Mouse (Mus musculus) kidney, adult 2 months (tissue): ENCODE measurements around the gene Polr2e. TPM values are rescaled to one million over a fixed set of nuclear protein-coding genes. Genes with fewer than 3 reads are reported as not detected.

Source experiments
- DNase-seq: peaks from one replicate; pipeline ENCODE4 v3.0.0; 2021
- H3K27ac ChIP-seq: fragments of 200-500 bp; 2 replicates; pipeline ENCODE4 v1.5.1; 2012; ENCODE audit warnings: low read depth, low read length, control low read depth, inconsistent platforms; ENCODE audit not compliant: insufficient read depth
- H3K27me3 ChIP-seq: fragments of 200-500 bp; replicated peaks from 2 replicates; pipeline ENCODE4 v1.6.1; 2012; ENCODE audit warnings: mild to moderate bottlenecking, moderate library complexity, low read length, inconsistent platforms; ENCODE audit not compliant: control insufficient read depth, insufficient read depth
- H3K36me3 ChIP-seq: fragments of 200-500 bp; 2 replicates; pipeline ENCODE4 v1.6.1; 2012; ENCODE audit warnings: mild to moderate bottlenecking, moderate library complexity, low read length, inconsistent platforms; ENCODE audit not compliant: control insufficient read depth, insufficient read depth
- H3K4me1 ChIP-seq: fragments of 200-500 bp; 2 replicates; pipeline ENCODE4 v1.6.1; 2011; ENCODE audit warnings: low read length; ENCODE audit not compliant: control insufficient read depth, insufficient read depth
- H3K4me3 ChIP-seq: fragments of 200-500 bp; 2 replicates; pipeline ENCODE4 v1.5.1; 2011; ENCODE audit warnings: mild to moderate bottlenecking, low read depth, low read length, control low read depth; ENCODE audit not compliant: insufficient read depth
- CTCF ChIP-seq: fragments of 200-500 bp; conservative IDR thresholded peaks from 2 replicates; pipeline ENCODE4 v1.5.1; 2011; ENCODE audit warnings: low read depth, mild to moderate bottlenecking, control low read depth, low read length, moderate library complexity, mixed read lengths; ENCODE audit not compliant: insufficient read depth, insufficient read length
- POLR2A ChIP-seq: fragments of 200-500 bp; IDR thresholded peaks from one replicate; pipeline ENCODE4 v1.6.1; 2011; ENCODE audit warnings: low read depth, low read length, control low read depth
- WGBS: fragments of 180-500 bp; shearing (Covaris S2); methylation state at CpG from one replicate; pipeline ENCODE4 v1.1.7; 2018; 5-methylcytosine and 5-hydroxymethylcytosine counted together
- polyA plus RNA-seq: library from polyadenylated mRNA; depleted of rRNA; stranded (reverse); fragments of >200 nt; gene quantifications from 2 replicates; pipeline ENCODE4 v1.2.3, GENCODE M21; 2012

Gene Polr2e
- polyA plus RNA-seq, 1 experiment, result 235 TPM

GRCm38 (mm10) chr10:80078366-80078765 lies 38.8 kb upstream of the Polr2e start:
- H3K36me3 ChIP-seq, result no peaks in the 10 kb centered on the region
- H3K4me3 ChIP-seq, result no peak overlapping the region
- no peak for DNase-seq

DNA sequence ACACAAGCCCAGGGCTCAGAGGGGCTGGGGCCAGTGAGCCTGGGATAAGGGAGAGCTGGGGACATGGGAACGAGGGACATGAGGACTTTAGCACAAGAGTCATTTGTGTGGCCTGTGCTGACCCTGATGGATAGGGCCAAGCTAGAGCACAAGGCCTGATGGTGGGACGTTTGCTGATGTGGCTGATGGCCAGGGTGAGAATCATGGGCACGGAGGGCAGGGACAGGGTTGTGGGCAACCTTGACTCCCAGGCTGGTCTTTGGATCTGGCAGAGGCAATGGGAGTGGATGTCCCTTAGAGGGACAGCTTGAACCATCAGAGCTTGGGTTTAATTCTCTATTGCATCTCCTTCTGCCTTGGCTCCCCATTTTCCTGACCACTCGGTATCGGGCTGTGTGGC lies 37.7 kb upstream of the Polr2e start:
- no peak for DNase-seq
- Histone ChIP-seq H3K27ac (no peak overlapping the region), H3K36me3 (no peaks in the 10 kb centered on the region), H3K4me3 (no peak overlapping the region), H3K27me3 (no peaks in the 10 kb centered on the region), H3K4me1 (peaks cover 21% of the 10 kb centered on the region)
- WGBS, result 89% methylated on average over 5 of the region's 5 CpGs
- TF ChIP-seq CTCF (no peak), POLR2A (no peak)

More at GRCm38 (mm10) chr10:80078366-80078765, 38.8 kb upstream of the Polr2e start:
- TF ChIP-seq CTCF, result no peak
- no peak for TF ChIP-seq POLR2A
- Histone ChIP-seq H3K27me3 (no peaks in the 10 kb centered on the region), H3K4me1 (peaks cover 12% of the 10 kb centered on the region), H3K27ac (no peak overlapping the region)
- 97% methylated on average over 1 of the region's 1 CpGs for WGBS

DNA sequence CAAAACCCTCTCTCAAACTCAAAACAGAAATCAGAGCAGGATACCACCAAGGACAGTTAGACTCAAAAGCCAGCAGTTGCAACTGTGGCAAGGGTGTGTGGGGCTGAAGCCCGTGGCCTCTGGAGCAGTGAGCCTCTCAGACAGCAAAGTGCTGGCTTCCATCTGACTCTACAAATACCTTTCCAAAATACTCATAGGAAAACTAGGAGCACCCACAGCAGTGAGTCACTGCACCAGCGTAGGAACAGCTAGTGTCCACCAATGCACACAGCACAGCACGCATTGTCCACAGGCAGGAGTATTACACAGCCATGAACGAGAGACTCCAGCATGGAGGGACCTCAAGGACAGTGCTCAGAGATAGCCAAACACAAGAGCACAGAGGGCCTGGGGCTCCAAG lies 36.8 kb upstream of the Polr2e start:
- DNase-seq, result no peak
- H3K4me1 ChIP-seq, result peaks cover 30% of the 10 kb centered on the region
- H3K27me3 ChIP-seq, result no peaks in the 10 kb centered on the region
- WGBS, result 97% methylated on average over 4 of the region's 4 CpGs
- TF ChIP-seq POLR2A, result no peak
- no peak for TF ChIP-seq CTCF
- no peaks in the 10 kb centered on the region for H3K36me3 ChIP-seq
- no peak overlapping the region for H3K4me3 ChIP-seq
- no peak overlapping the region for H3K27ac ChIP-seq

DNA sequence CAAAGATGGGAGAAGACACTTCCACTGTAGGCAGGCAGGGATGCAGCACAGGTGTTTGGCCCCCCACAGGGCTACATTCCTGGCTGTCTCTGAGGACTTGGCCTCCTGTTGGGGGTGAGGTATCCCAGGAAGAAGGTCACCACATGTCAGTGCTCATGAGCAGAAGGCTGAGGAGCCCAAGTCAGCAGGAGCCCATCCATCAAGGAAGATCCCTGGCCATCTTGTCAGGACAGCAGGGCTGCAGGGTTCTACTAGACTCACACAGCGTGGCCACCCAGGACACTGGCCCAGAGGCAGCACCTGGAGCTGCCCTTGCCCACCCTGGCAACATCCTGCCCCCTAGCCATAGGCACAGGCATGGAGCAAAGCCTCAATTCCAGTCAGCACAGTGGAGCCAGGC lies 36.3 kb upstream of the Polr2e start:
- no peak overlapping the region for H3K27ac ChIP-seq
- H3K27me3 ChIP-seq, result no peaks in the 10 kb centered on the region
- peaks cover 33% of the 10 kb centered on the region for H3K4me1 ChIP-seq
- no peak overlapping the region for H3K4me3 ChIP-seq
- H3K36me3 ChIP-seq, result no peaks in the 10 kb centered on the region
- no peak for DNase-seq
- TF ChIP-seq CTCF, result no peak
- 68% methylated on average over 1 of the region's 1 CpGs for WGBS

DNA sequence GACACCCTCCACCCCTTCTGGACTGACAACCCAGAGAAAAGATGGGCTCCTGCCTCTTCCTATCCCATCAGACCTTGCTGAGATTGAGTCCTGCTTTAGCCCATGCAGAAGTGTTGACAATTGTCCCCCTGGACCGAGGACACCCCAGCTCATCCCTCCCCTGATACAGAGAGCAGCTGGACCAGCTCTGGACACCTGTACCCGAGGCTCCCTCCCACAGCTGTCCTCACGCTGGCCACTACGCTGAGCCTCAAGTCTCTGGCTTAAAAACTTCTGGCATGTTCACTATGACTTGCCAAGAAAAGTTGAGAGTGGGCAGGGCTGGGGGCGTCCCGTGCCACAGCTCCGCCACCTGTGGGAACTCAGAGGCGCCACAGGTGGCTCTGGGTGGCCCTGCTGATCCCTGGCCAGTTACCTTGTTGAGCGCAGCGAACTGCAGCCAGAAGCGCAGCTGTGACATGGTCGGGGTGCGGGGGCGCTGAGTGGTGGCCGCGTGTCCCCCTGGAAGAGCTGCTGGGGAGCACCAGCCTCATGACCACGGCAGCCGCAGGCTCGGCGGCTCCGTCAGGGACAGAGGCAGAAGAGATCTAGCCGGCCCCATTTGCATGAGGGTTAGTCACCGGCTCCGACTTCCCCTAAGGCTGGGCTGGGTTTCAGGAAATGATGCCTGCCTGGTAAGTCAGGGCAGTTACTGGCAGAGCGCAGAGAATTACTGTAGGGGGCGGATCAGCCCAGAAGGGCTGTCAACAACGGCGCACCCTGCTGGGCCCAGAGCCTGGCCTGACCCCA lies 35.4 kb upstream of the Polr2e start:
- DNase-seq, result peak; percentile 83
- no peaks in the 10 kb centered on the region for H3K36me3 ChIP-seq
- WGBS, result 34% methylated on average over 28 of the region's 28 CpGs
- H3K4me1 ChIP-seq, result peaks cover 37% of the 10 kb centered on the region
- peak overlapping the region; percentile 82 for H3K27ac ChIP-seq
- TF ChIP-seq POLR2A (no peak), CTCF (peak; percentile 31; the same call in 1 of the 2 replicates)
- peak overlapping the region; percentile 54 for H3K4me3 ChIP-seq
- H3K27me3 ChIP-seq, result no peaks in the 10 kb centered on the region

GRCm38 (mm10) chr10:80072623-80073489 lies 33.3 kb upstream of the Polr2e start:
- Histone ChIP-seq H3K4me3 (no peak overlapping the region), H3K27ac (0 out of 2 replicates have a peak overlapping the region, but pooled peaks have one; percentile 2), H3K27me3 (no peaks in the 10 kb centered on the region), H3K36me3 (no peaks in the 10 kb centered on the region), H3K4me1 (peaks cover 37% of the 10 kb centered on the region)
- TF ChIP-seq POLR2A (no peak), CTCF (no peak)
- DNase-seq, result peak; percentile 71
- WGBS, result 65% methylated on average over 20 of the region's 20 CpGs

DNA sequence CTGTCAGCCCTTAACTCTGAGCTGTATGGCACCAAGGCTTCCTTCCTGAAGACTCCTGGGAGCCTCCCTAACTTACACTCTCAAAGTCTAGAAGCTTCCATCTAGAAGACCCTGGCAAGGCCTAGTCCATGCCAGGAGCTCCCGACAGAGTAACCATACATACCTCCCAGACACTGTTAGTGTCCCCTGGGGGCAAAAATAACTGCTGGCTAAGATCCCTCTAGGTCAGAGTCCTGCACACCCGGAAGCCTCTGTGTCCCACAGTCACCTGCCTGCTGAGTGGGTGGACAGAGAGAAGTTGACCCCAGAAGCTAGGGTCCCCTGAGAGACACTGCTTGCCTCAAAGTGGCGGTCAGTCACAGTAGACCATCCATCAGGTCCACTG lies 31.9 kb upstream of the Polr2e start:
- Histone ChIP-seq H3K4me1 (peaks cover 37% of the 10 kb centered on the region), H3K36me3 (no peaks in the 10 kb centered on the region), H3K27me3 (no peaks in the 10 kb centered on the region), H3K4me3 (no peak overlapping the region), H3K27ac (peak overlapping the region; percentile 84)
- no peak for TF ChIP-seq POLR2A
- TF ChIP-seq CTCF, result no peak
- 15% methylated on average over 3 of the region's 3 CpGs for WGBS
- DNase-seq, result peak; percentile 75
